Mouse (Mus musculus) right cerebral cortex, adult 2 months (tissue): ENCODE measurements around the gene Slc25a23.
A peak's percentile ranks its signal among the peaks of the same experiment; 100 is the strongest.

Source experiments
- DNase-seq, 2 experiments: peaks; one replicate each; pipeline ENCODE4 v3.0.0; 2021 to 2022; ENCODE audit warnings: low spot score in 2 of 2

Slc25a23 gene

GRCm38 (mm10) chr17:57012245-57012795 is 47.3 kb downstream of the Slc25a23 start:
- DNase-seq, result no peak

GRCm38 (mm10) chr17:57011236-57012141 is 48.2 kb downstream of the Slc25a23 start, which contains the start of the genes Gtf2f1 and Gm17949:
Gtf2f1 (minus strand) TSS chr17:57011288.
Gm17949 (plus strand) TSS chr17:57011469.
- DNase-seq, result peak; percentile 95 to 96

- no peak for DNase-seq
Observed at GRCm38 (mm10) chr17:57010911-57011235, 48.8 kb downstream of the Slc25a23 start.

GRCm38 (mm10) chr17:57007137-57007905 is 52.3 kb downstream of the Slc25a23 start:
- DNase-seq, result no peak

GRCm38 (mm10) chr17:57003994-57004393 is 55.7 kb downstream of the Slc25a23 start:
- DNase-seq, result no peak

GRCm38 (mm10) chr17:57001228-57001627 is 58.4 kb downstream of the Slc25a23 start:
- DNase-seq, result no peak

- DNase-seq, result no peak
Observed at GRCm38 (mm10) chr17:56999968-57000609, 59.6 kb downstream of the Slc25a23 start, which contains the start of gene Pspn. Pspn (minus strand) TSS chr17:57000018.

- no peak for DNase-seq
Observed at GRCm38 (mm10) chr17:56999414-56999813, 60.2 kb downstream of the Slc25a23 start.

GRCm38 (mm10) chr17:56997029-56997667 is 62.5 kb downstream of the Slc25a23 start, which contains the start of gene Alkbh7:
Alkbh7 (plus strand) TSS chr17:56997339.
- peak; percentile 94 to 96 for DNase-seq

- DNase-seq, result no peak
Observed at GRCm38 (mm10) chr17:56996506-56996905, 63.2 kb downstream of the Slc25a23 start.

GRCm38 (mm10) chr17:56995046-56995445 is 64.6 kb downstream of the Slc25a23 start:
- no peak for DNase-seq
